Mouse (Mus musculus): ENCODE measurements around the gene Gemin8. TPM values are rescaled to one million over a fixed set of nuclear protein-coding genes. Genes with fewer than 3 reads are reported as not detected.

The Gemin8 gene
- 8.2 TPM for polyA plus RNA-seq (2014; fragmentation: Illumina TruSeq; extraction: RNeasy Lipid Tissue Mini Kit (QIAGEN cat#74804); ENCODE audit: low read depth, low replicate concordance)

GRCm38 (mm10) chrX:166169892-166170799, at the start of gene Gemin8:
Gene Gemin8 (plus strand): TSS chrX:166170454.

GRCm38 (mm10) chrX:166238831-166239460, 68.7 kb downstream of the Gemin8 start, which contains the start of gene Gpm6b:
Gene Gpm6b (plus strand): TSS chrX:166238911.

Other genes starting within 250 kb of the Gemin8 start
- gene Gpm6b, start 68.5 kb downstream of the Gemin8 start, polyA plus RNA-seq (2014; fragmentation: Illumina TruSeq; extraction: RNeasy Lipid Tissue Mini Kit (QIAGEN cat#74804); ENCODE audit: low read depth, low replicate concordance), result 21.6 TPM

Measured in adrenal gland, adult 10 weeks (tissue).